In the genomic region with DNA sequence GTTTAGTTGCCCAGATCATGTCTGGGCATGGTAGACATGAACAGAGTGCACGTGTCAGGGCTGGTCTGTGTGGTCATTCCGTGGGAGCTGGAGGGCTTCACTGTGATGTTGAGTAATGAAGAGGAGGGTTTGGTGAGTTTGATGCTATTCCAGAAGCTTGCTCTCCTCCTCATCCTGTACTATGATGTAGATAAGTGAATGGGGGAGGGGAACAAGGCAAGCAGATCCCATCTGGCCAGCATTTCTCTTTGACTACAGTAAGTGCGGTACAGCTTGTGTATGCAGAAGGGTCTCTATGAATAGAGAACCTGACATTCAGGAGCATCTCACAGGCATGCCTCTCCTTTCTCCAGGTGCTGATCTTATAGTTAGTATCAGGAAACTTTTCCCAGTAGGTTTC, we compare ENCODE assay signal across 25 mouse cellular contexts.
"Had no signal": no experiment of that assay in that cellular context is flagged by ENCODE, and none has a peak within 500 bp of the region (broad histone marks: within the 10 kb centered on the region; RNA-seq: fewer than 3 reads in every experiment).

No protein-coding gene starts in this region.

- H3K9ac ChIP-seq: heart, embryonic 13.5 days; heart, embryonic 15.5 days; hindbrain, embryonic 13.5 days; hindbrain, embryonic 15.5 days; kidney, embryonic 15.5 days; limb, embryonic 13.5 days; limb, embryonic 15.5 days; liver, embryonic 12.5 days had no signal

- DNase-seq: gastrocnemius, postnatal 14 days; gastrocnemius, postnatal 36 days; heart, adult 18-20 months; heart, postnatal 14 days; heart, postnatal 36 days; kidney, adult 11 months; kidney, adult 2 months; kidney, adult 9 months; kidney, postnatal 14 days; kidney, postnatal 36 days; layer of hippocampus, adult 9-11 months; layer of hippocampus, postnatal 36 days; left cerebral cortex, postnatal 4 days had no signal

- H3K4me3 ChIP-seq: heart, embryonic 13.5 days; heart, embryonic 15.5 days; hindbrain, embryonic 13.5 days; hindbrain, embryonic 15.5 days; kidney, embryonic 15.5 days; limb, embryonic 13.5 days; limb, embryonic 15.5 days; liver, embryonic 12.5 days had no signal

- H3K27me3 ChIP-seq: heart, embryonic 13.5 days; heart, embryonic 15.5 days; hindbrain, embryonic 13.5 days; hindbrain, embryonic 15.5 days; kidney, embryonic 15.5 days; limb, embryonic 13.5 days; limb, embryonic 15.5 days; liver, embryonic 12.5 days had no signal

- H3K36me3 ChIP-seq: heart, embryonic 13.5 days; heart, embryonic 15.5 days; hindbrain, embryonic 13.5 days; hindbrain, embryonic 15.5 days; kidney, embryonic 15.5 days; limb, embryonic 13.5 days; limb, embryonic 15.5 days; liver, embryonic 12.5 days had no signal

- H3K4me2 ChIP-seq: heart, embryonic 11.5 days; heart, embryonic 13.5 days; heart, embryonic 15.5 days; hindbrain, embryonic 13.5 days; hindbrain, embryonic 15.5 days; kidney, embryonic 15.5 days; limb, embryonic 13.5 days; limb, embryonic 15.5 days; liver, embryonic 12.5 days had no signal

- H3K9me3 ChIP-seq: heart, embryonic 13.5 days; heart, embryonic 15.5 days; hindbrain, embryonic 13.5 days; hindbrain, embryonic 15.5 days; kidney, embryonic 15.5 days; limb, embryonic 13.5 days; limb, embryonic 15.5 days; liver, embryonic 12.5 days had no signal

- H3K27ac ChIP-seq: heart, embryonic 15.5 days; kidney, embryonic 15.5 days; kidney, postnatal 0 days; limb, embryonic 13.5 days; limb, embryonic 15.5 days; liver, embryonic 12.5 days had no signal

- ATAC-seq: hindbrain, postnatal 0 days; intestine, embryonic 16.5 days; liver, embryonic 12.5 days had no signal
